Mouse (Mus musculus): ENCODE results near the gene Best2.

- TF ChIP-seq CTCF (IDR thresholded peaks at IDR 0.05; ENCODE audit: low read depth), result no peak
- TF ChIP-seq EP300 (IDR thresholded peaks at IDR 0.05; ENCODE audit: low read depth), result no peak
These were observed 31.8 kb downstream of the Best2 start for GRCm38 (mm10) chr8:84982499-84983011.

All from liver, embryonic 14.5 days (tissue).